Mouse (Mus musculus) lung, embryonic 14.5 days (tissue): ENCODE results near the gene Mob1a. TPM values are rescaled to one million over a fixed set of nuclear protein-coding genes. Genes with fewer than 3 reads are reported as not detected.

ENCODE experiments used
- ATAC-seq: fragments of 200-750 bp; cut with Nextera tagmentation; 2 replicates; pipeline ENCODE4 v1.8.0; 2017; ENCODE audit warnings: mild to moderate bottlenecking, moderate TSS enrichment, moderate library complexity; ENCODE audit not compliant: insufficient read depth
- DNase-seq: peaks from one replicate; pipeline ENCODE4 v3.0.0-alpha.2; 2015
- H3K27ac ChIP-seq: fragments of 300-500 bp; sonication (generic); 2 replicates; pipeline ENCODE4 v1.5.1; 2014; ENCODE audit warnings: low read depth, mild to moderate bottlenecking, moderate library complexity
- H3K27me3 ChIP-seq: fragments of 300-500 bp; sonication (generic); 2 replicates; pipeline ENCODE4 v1.6.1; 2014; ENCODE audit warnings: low read length, control low read depth; ENCODE audit not compliant: insufficient read depth
- H3K36me3 ChIP-seq: fragments of 300-500 bp; sonication (generic); 2 replicates; pipeline ENCODE4 v1.6.1; 2014; ENCODE audit warnings: control low read depth; ENCODE audit not compliant: insufficient read depth
- H3K4me1 ChIP-seq: fragments of 300-500 bp; sonication (generic); 2 replicates; pipeline ENCODE4 v1.6.1; 2014; ENCODE audit warnings: antibody characterized with exemption, control low read depth; ENCODE audit not compliant: insufficient read depth
- H3K4me2 ChIP-seq: fragments of 300-500 bp; sonication (generic); 2 replicates; pipeline ENCODE4 v1.6.1; 2014; ENCODE audit warnings: mild to moderate bottlenecking
- H3K4me3 ChIP-seq: fragments of 300-500 bp; sonication (generic); 2 replicates; pipeline ENCODE4 v1.5.1; 2014; ENCODE audit warnings: low read depth, low read length
- H3K9ac ChIP-seq: fragments of 300-500 bp; sonication (generic); 2 replicates; pipeline ENCODE4 v1.6.1; 2014
- H3K9me3 ChIP-seq: fragments of 300-500 bp; sonication (generic); 2 replicates; pipeline ENCODE4 v1.6.1; 2016; ENCODE audit warnings: low read depth, low read length, control low read depth
- CTCF ChIP-seq: IDR thresholded peaks from 2 replicates; pipeline ENCODE4 v1.5.1; 2016; ENCODE audit warnings: antibody characterized with exemption, low read depth
- WGBS: fragments of 180-500 bp; shearing (Covaris S2); extraction: QIAGEN DNeasy Blood & Tissue Kit; methylation state at CpG from one replicate; pipeline ENCODE4 v1.1.7; 2014; 5-methylcytosine and 5-hydroxymethylcytosine counted together
- polyA plus RNA-seq: library from polyadenylated mRNA; unstranded; fragments of >200 nt; fragmentation: Nextera tagmentation; extraction: Ambion mirVana; gene quantifications from 2 replicates; pipeline ENCODE4 v1.2.1, GENCODE M21; 2014

Mob1a gene
- polyA plus RNA-seq, 1 experiment from 2014 or later = 93.6 TPM

DNA sequence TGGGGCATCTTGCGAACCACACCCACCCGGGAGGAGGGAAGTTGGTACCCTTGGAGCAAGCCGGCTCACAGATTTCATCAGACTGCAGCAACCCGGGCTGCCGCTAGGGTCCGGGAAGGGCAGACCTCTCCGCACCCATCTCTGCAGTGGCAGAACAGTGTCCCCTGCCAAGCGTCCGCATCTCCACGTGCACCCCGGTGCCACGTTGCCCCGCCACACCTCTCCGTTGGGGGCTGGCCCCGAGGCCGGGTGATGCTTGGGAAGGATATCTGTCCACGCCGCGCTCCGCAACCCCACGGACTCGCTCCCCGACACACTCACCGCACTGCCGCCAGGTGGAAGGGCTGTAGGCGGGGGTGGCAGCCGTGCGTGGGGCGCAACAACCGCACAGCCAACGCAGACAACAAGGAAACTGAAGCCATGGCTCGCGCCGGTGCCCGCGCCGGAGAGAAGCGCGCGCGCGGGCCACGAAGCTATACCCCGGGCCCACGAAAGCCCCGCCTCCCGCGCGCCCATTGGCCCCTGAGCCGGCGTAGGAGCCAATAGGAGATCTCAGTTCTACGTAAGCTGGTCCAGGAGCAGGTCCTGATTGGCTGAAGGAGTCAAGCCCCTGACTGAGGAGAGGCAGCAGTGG lies 8.6 kb upstream of the Mob1a start:
- DNase-seq (peak; percentile 96), ATAC-seq (peak; percentile 99)
- Histone ChIP-seq H3K4me1 (peaks cover 4% of the 10 kb centered on the region; the same call in 1 of the 2 replicates), H3K4me2 (peak overlapping the region; percentile 84), H3K9me3 (no peaks in the 10 kb centered on the region), H3K4me3 (peak overlapping the region; percentile 96), H3K27me3 (no peaks in the 10 kb centered on the region), H3K36me3 (peaks cover 11% of the 10 kb centered on the region), H3K27ac (0 out of 2 replicates have a peak overlapping the region, but pooled peaks have one; percentile 38), H3K9ac (peak overlapping the region; percentile 76)
- under 1% methylated on average over 52 of the region's 52 CpGs for WGBS
- TF ChIP-seq CTCF = peak; percentile 87

DNA sequence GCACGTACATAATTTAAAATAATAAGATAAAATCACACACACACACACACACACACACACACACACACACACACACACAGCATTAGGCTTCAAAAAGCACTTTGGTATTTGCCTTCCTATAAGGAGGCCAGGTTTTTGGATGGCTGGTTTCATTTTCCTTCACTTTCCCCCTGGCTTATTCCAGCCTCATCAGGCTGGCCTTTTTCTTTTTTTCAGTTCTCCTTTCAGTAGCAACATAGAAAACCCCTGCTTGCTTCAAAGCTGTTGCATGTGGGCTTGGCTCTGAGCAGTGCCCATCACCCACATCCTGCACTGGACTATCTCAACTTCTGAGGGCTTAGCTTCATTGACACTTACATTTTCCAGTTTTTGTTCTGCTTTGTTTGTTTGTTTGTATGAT lies 3.9 kb upstream of the Mob1a start:
- H3K36me3 ChIP-seq = no peaks in the 10 kb centered on the region
- TF ChIP-seq CTCF = no peak
- no peaks in the 10 kb centered on the region for H3K9me3 ChIP-seq
- no peak overlapping the region for H3K4me2 ChIP-seq
- DNase-seq = no peak
- H3K9ac ChIP-seq = no peak overlapping the region
- peaks cover 7% of the 10 kb centered on the region for H3K4me1 ChIP-seq
- WGBS = 63% methylated on average over 1 of the region's 1 CpGs
- no peak for ATAC-seq
- H3K4me3 ChIP-seq = no peak overlapping the region
- H3K27me3 ChIP-seq = no peaks in the 10 kb centered on the region
- H3K27ac ChIP-seq = no peak overlapping the region

DNA sequence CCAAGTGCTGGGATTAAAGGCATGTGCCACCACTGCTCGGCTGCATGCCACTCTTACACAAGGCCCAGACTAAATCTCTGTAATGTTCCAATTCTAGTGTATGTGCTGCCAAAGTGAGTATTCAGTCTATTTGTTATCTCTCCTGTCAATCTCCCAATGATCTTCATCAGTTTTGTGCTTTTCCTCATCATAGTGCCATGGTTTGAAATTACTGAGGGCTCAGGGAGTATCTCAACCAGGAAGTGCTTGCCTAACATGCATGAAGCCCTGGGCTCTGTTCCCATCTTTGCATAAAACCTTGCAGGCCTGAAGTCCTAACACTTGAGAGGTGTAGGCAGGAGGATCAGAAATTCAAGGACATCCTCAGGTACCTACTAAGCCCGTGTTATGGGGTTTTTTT lies 3.0 kb upstream of the Mob1a start:
- Histone ChIP-seq H3K4me3 (no peak overlapping the region), H3K27ac (no peak overlapping the region), H3K27me3 (no peaks in the 10 kb centered on the region), H3K9ac (no peak overlapping the region), H3K4me1 (peaks cover 10% of the 10 kb centered on the region), H3K9me3 (no peaks in the 10 kb centered on the region), H3K4me2 (no peak overlapping the region), H3K36me3 (no peaks in the 10 kb centered on the region)
- 60% methylated on average over 2 of the region's 2 CpGs for WGBS
- no peak for ATAC-seq
- DNase-seq = no peak
- TF ChIP-seq CTCF = no peak

DNA sequence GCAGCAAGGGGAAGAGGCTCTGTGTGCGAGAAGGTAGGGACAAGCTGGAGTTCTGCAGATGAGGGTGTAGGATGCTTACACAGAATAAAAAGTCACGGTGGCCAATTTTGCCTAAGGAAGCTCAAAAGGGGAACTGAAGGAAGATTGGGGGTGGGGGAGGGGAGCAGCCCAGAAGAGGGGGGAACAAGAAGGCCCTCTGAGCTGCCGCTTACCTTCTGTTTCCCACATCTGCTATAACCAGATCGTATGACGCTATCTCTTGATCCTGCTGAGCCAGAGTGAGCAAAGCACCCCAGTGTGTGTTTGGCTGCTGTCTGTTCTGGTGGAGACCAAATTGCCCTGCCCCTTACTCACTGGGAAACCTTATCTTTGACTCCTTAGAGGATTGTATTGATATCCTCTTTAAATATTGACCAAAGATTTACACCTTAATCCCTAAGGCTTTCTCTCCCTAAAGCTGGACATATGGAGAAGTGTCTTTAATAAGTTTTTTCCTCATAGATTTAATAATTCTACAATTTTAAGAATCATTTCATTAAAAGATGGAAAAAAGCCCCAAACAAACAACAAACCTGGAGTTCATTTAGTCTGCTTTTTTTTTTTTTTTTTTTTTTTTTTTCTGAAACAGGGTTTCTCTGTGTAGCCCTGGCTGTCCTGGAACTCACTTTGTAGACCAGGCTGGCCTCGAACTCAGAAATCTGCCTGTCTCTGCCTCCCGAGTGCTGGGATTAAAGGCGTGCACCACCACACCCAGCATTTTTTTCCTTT lies 2.0 kb upstream of the Mob1a start:
- Histone ChIP-seq H3K36me3 (peaks cover 4% of the 10 kb centered on the region; the same call in 1 of the 2 replicates), H3K9ac (no peak overlapping the region), H3K27me3 (no peaks in the 10 kb centered on the region), H3K4me3 (no peak overlapping the region), H3K4me1 (peaks cover 10% of the 10 kb centered on the region), H3K4me2 (no peak overlapping the region), H3K27ac (no peak overlapping the region), H3K9me3 (no peaks in the 10 kb centered on the region)
- DNase-seq (no peak), ATAC-seq (no peak)
- WGBS = 53% methylated on average over 8 of the region's 8 CpGs
- TF ChIP-seq CTCF = no peak

DNA sequence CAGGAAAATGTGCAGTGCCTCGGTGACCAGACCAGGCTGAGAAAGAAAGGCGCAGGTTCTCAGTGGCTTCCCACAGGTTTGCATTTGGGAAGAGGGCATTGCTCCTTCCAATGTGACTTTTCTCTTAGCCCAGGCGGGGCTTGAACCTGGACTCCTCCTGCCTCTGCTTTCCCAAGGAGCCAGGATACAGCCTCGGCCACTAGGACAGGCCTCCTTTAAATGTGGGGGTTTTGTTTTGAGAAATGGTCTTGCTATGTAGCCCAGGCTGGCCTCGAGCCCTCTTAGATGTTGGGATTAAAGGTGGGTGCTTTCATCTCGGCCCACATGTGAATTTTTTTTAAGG lies 549 bp downstream of the Mob1a start:
- WGBS = 3% methylated on average over 6 of the region's 6 CpGs
- Histone ChIP-seq H3K9ac (peak overlapping the region; percentile 75), H3K4me1 (peaks cover 10% of the 10 kb centered on the region), H3K4me2 (peak overlapping the region; percentile 87), H3K36me3 (peaks cover 28% of the 10 kb centered on the region), H3K27ac (peak overlapping the region; percentile 92), H3K4me3 (peak overlapping the region; percentile 79), H3K9me3 (no peaks in the 10 kb centered on the region), H3K27me3 (no peaks in the 10 kb centered on the region)
- no peak for TF ChIP-seq CTCF
- DNase-seq (no peak), ATAC-seq (no peak)

DNA sequence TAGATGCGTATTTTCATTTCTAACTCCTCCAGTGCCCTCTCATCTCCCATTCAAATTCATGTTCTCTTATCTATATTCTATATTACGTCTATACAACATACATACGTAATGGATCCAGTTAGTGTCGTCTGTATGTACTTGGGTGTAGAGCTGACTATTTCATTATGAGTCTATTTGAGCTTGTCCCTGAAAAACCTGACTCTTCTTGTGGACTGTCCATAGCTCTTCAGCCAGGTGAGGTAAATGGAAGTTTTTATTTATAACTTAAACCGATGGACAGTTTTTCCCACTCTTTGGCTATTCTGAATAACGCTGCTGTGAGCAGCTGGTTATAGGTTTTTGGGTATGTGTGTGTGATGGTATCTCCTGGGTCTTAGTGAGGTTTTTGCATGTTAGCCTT lies 945 bp downstream of the Mob1a start:
- Histone ChIP-seq H3K4me2 (peak overlapping the region; percentile 87), H3K4me1 (peaks cover 10% of the 10 kb centered on the region), H3K36me3 (peaks cover 32% of the 10 kb centered on the region), H3K4me3 (peak overlapping the region; percentile 79), H3K27ac (no peak overlapping the region), H3K27me3 (no peaks in the 10 kb centered on the region), H3K9ac (peak overlapping the region; percentile 75), H3K9me3 (no peaks in the 10 kb centered on the region)
- WGBS = 53% methylated on average over 6 of the region's 6 CpGs
- ATAC-seq = no peak
- no peak for TF ChIP-seq CTCF
- no peak for DNase-seq

DNA sequence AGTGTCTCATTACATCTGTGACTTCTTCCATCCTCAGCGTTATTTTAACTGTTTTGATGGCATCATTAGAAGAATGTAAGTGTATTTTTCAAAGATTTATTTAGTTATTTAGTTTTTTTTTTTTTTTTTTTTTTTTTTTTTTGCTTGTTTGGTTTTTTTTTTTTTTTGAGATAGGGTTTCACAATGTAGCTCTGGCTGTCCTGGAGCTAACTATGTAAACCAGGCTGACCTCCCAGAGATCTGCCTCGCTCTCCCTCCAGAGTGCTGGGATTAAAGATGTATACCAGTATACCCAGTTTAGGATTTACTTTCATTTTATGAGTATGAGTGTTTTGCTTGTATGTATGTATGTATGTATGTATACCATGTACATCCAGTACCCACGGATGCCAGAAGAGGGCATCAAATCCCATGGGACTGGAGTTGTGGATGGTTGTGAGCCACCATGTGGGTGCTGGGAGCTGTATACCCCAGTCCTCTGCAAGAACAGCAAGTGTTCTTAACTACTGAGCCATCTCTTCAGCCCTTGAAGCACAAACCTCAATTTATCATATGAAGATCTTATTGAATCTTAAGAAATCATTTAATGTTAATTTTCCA lies 1.9 kb downstream of the Mob1a start:
- no peak overlapping the region for H3K9ac ChIP-seq
- WGBS = 91% methylated on average over 3 of the region's 3 CpGs
- H3K36me3 ChIP-seq = peaks cover 40% of the 10 kb centered on the region
- DNase-seq = peak; percentile 9
- H3K4me2 ChIP-seq = peak overlapping the region; percentile 87
- no peaks in the 10 kb centered on the region for H3K27me3 ChIP-seq
- H3K4me1 ChIP-seq = peaks cover 10% of the 10 kb centered on the region
- H3K9me3 ChIP-seq = no peaks in the 10 kb centered on the region
- 0 out of 2 replicates have a peak, but pooled peaks have one; percentile 14 for TF ChIP-seq CTCF
- no peak for ATAC-seq
- H3K4me3 ChIP-seq = no peak overlapping the region
- no peak overlapping the region for H3K27ac ChIP-seq
